Mouse (Mus musculus): Measurements from ENCODE around the gene Gm21317.
"Not testable (repeated sequence)": the region's sequence is repeated elsewhere in the genome, so short reads cannot be mapped to it uniquely, and the experiment has no call there.

The Gm21317 gene

DNA sequence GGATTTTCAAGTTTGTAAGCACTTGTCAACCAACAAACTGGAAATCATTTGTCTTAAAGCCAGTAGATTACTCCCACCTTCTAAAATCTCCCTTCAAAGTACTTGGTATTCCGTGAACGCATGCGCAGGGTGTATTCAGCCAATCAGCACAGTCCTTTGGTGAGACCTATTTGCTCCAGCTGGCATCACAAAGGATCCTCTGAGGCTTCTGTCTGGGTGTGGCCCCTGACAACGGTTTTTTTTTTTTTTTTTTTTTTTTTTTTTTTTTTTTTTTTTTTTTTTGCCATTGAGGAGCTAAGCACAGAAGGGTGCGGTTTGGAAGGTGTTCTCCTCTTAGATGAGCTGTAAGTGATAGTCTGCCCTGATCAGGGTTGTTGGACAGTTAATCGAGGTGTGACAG lies at the start of gene Gm21317:
Gene Gm21317 (plus strand): TSS at position 301 of the 400 bp plus-strand sequence.
- DNase-seq (ENCODE audit: low read depth in 1 of 2, low spot score in 2 of 2): not testable (repeated sequence)
